Mouse (Mus musculus) G1E (cell line): ENCODE data around the gene Myom1. TPM values are rescaled to one million over a fixed set of nuclear protein-coding genes. Genes with fewer than 3 reads are reported as not detected.

Experiments
- ATAC-seq: 2 replicates; pipeline ENCODE4 v1.8.0; 2016; ENCODE audit warnings: mild to moderate bottlenecking; ENCODE audit not compliant: insufficient number of reproducible peaks, poor library complexity, low FRiP score, severe bottlenecking; ENCODE audit errors: extremely low read depth
- DNase-seq: peaks from one replicate; pipeline ENCODE4 v3.0.0; 2012; ENCODE audit warnings: low spot score
- H3K27me3 ChIP-seq: 2 replicates; pipeline ENCODE4 v1.6.1; 2012; ENCODE audit warnings: mild to moderate bottlenecking, low read length, inconsistent platforms; ENCODE audit not compliant: insufficient read depth
- H3K36me3 ChIP-seq: replicated peaks from 2 replicates; pipeline ENCODE3; 2012; ENCODE audit warnings: mild to moderate bottlenecking, inconsistent platforms
- H3K4me1 ChIP-seq: 2 replicates; pipeline ENCODE4 v1.6.1; 2012; ENCODE audit warnings: low read depth, low read length, inconsistent platforms, mixed read lengths; ENCODE audit not compliant: insufficient read depth
- H3K4me3 ChIP-seq: 2 replicates; pipeline ENCODE4 v1.5.1; 2012; ENCODE audit warnings: low read depth, mild to moderate bottlenecking, inconsistent platforms, low read length, moderate library complexity, mixed read lengths
- H3K9me3 ChIP-seq: replicated peaks from 2 replicates; pipeline ENCODE4 v1.6.1; 2012; ENCODE audit warnings: inconsistent platforms
- CTCF ChIP-seq: IDR thresholded peaks from 2 replicates; pipeline ENCODE4 v1.5.1; 2012; ENCODE audit warnings: low read depth, low read length, inconsistent platforms, mixed read lengths
- GATA1 ChIP-seq: IDR thresholded peaks from 2 replicates; pipeline ENCODE4 v1.6.1; 2012; ENCODE audit warnings: borderline replicate concordance, low read length, inconsistent platforms, mixed read lengths
- GATA2 ChIP-seq: IDR thresholded peaks from 2 replicates; pipeline ENCODE4 v1.6.1; 2012; ENCODE audit warnings: low read depth, low read length, inconsistent platforms, borderline replicate concordance
- POLR2AphosphoS5 ChIP-seq: IDR thresholded peaks from 2 replicates; pipeline ENCODE4 v1.6.1; 2012; ENCODE audit warnings: low read depth, low read length, inconsistent platforms; ENCODE audit not compliant: insufficient replicate concordance
- TAL1 ChIP-seq: conservative IDR thresholded peaks from 2 replicates; pipeline ENCODE4 v1.6.1; 2012; ENCODE audit warnings: low read depth, low read length, inconsistent platforms, mixed read lengths
- polyA plus RNA-seq: library from polyadenylated mRNA; stranded (reverse); fragments of >175 nt; gene quantifications from 2 replicates; pipeline ENCODE4 v1.2.3, GENCODE M21; 2012
- total RNA-seq, 2 experiments: library from RNA; stranded (forward) in 1 of 2; stranded (reverse) in 1 of 2; fragments of 200-1000 nt in 1 of 2; fragments of >200 nt in 1 of 2; fragmentation: Nextera tagmentation in 1 of 2; gene quantifications; 2 replicates each; pipeline ENCODE4 v1.2.3; 2014 to 2017

The Myom1 gene
- total and polyA plus RNA-seq, 3 experiments, result 0.25 to 1.6 (median 0.71) TPM

DNA sequence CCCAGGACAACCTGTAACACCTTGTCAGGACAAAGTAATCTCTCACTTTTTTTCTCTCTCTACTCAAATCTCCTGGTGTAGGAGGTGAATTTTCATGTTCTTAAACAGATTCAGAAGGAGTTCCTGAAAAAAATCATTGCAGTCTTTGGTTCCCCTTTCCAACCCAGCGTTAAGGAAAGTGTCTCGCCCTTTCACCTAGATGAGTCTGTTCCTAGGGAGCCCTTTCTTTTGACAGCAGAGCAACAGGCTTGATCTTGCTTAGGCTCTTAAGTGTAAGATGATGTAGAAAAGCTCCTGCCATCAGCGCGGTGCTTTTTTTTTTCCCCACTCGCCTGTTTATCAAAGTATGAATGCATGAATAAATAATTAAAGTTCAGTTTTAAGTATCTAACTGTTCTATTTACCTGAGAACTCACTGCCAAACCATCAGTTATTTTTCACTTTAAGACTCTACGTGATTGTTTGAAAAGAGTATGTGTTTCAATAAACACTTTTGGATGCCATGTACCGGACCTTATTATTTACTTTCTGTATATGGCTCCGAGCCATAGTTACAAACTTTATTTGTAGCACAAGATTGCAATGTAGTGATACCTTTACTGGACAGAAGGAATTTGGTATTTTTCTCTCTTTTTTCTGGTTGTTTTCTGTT is 94.2 kb downstream of the Myom1 start:
- ATAC-seq (no peak), DNase-seq (no peak)
- Histone ChIP-seq H3K4me1 (no peaks in the 10 kb centered on the region), H3K9me3 (no peaks in the 10 kb centered on the region), H3K4me3 (no peak overlapping the region), H3K36me3 (no peaks in the 10 kb centered on the region), H3K27me3 (no peaks in the 10 kb centered on the region)
- TF ChIP-seq TAL1, result no peak

DNA sequence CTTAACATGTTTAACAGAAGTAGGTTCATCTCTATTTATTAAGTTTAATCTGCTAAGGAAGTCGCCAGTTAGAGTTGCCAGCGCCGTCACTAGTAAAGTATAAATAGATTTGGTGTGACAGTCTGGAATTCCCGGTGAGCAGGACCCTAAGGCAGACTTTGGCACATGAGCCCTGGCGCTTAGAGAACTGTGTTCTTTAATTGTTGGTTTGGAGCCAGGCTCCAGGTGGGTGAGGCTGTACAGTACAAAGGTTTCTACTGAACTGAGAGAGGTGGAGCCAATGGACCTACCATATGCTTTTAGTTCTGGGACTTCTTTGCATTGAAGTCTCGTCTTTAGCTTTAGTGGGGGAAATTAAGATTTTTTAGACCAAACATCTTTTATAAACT is 94.8 kb downstream of the Myom1 start:
- DNase-seq (no peak), ATAC-seq (no peak)
- no peaks in the 10 kb centered on the region for H3K4me1 ChIP-seq
- H3K36me3 ChIP-seq, result no peaks in the 10 kb centered on the region
- no peak overlapping the region for H3K4me3 ChIP-seq
- no peaks in the 10 kb centered on the region for H3K9me3 ChIP-seq
- H3K27me3 ChIP-seq, result no peaks in the 10 kb centered on the region
- no peak for TF ChIP-seq CTCF
- TF ChIP-seq GATA2, result no peak
- no peak for TF ChIP-seq GATA1
- no peak for TF ChIP-seq POLR2AphosphoS5
- no peak for TF ChIP-seq TAL1

DNA sequence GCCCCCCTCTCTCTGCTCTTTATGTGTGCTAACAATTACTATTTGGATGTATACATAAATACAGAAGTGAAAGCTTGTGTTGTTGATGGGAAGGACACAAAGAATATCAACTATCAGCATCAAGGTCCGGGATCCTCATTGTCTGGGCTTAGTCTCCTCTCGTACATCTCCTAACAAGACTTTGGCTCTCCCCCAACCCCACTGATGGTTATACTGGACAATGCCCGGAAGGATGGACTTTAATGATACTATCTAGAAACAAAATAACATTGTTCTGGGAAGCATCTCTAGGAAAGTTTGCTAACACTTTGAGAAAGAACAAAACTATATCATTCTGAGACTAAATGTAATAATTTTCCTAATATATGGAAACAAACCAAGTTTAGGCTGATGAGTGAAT is 96.2 kb downstream of the Myom1 start:
- no peak for ATAC-seq

DNA sequence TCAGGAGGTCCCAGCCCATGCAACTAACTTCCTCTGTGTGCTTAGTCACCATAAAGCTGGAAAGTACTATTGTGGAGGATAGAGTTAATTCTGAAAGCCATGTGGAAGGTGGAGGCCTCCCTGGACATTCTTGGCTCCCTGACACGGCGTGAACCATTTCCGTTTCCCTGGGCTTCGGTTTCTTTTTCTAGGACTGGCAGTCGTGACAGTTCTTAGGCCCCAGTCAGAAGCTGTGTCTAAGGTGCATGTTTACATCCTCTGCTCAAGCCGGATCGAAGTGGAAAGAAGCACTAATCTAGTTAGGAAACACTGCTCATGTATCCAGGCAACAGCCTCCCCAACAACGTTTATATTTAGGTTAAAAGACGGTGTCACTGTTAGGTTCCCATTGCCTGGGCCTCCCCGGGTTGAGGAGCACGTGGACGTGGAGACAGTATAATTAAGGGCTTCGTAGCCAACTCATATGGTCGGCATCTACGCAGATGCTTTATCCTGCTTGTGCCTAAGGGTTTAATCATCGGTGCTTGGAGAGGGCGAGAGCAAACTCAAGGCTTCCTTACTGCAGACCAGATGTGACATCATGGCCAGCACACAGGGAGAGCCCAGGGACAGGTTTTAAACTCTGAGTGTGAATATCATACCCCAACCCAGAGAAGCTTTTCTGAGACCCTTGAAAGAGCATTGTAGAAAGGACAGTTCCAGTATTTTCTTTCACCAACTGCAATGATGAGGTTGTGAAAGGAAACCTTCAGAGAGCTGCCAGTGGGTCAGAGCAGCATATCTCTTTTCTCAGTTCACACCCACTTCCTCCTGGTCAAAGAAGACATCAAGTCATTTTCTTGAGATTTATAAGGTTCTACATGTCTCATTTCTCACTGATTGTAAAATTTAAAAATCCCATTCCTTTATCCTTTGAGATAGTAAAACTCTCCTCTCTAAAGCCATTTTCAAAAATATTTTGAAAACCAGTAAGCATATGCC is 100.4 kb downstream of the Myom1 start:
- H3K9me3 ChIP-seq, result no peaks in the 10 kb centered on the region
- TF ChIP-seq TAL1, result no peak
- no peak for TF ChIP-seq GATA2
- TF ChIP-seq GATA1, result no peak
- TF ChIP-seq POLR2AphosphoS5, result no peak
- TF ChIP-seq CTCF, result no peak
- ATAC-seq (no peak), DNase-seq (no peak)
- H3K27me3 ChIP-seq, result no peaks in the 10 kb centered on the region
- H3K36me3 ChIP-seq, result no peaks in the 10 kb centered on the region
- H3K4me3 ChIP-seq, result no peak overlapping the region
- H3K4me1 ChIP-seq, result peaks cover 2% of the 10 kb centered on the region; the same call in 1 of the 2 replicates

More for the DNA sequence above, 96.2 kb downstream of the Myom1 start:
- no peaks in the 10 kb centered on the region for H3K27me3 ChIP-seq
- H3K4me3 ChIP-seq, result no peak overlapping the region
- H3K9me3 ChIP-seq, result no peaks in the 10 kb centered on the region
- H3K36me3 ChIP-seq, result no peaks in the 10 kb centered on the region
- no peaks in the 10 kb centered on the region for H3K4me1 ChIP-seq
- DNase-seq, result no peak
- TF ChIP-seq TAL1, result no peak
- no peak for TF ChIP-seq CTCF
- TF ChIP-seq GATA1, result no peak
- no peak for TF ChIP-seq GATA2
- TF ChIP-seq POLR2AphosphoS5, result no peak

DNA sequence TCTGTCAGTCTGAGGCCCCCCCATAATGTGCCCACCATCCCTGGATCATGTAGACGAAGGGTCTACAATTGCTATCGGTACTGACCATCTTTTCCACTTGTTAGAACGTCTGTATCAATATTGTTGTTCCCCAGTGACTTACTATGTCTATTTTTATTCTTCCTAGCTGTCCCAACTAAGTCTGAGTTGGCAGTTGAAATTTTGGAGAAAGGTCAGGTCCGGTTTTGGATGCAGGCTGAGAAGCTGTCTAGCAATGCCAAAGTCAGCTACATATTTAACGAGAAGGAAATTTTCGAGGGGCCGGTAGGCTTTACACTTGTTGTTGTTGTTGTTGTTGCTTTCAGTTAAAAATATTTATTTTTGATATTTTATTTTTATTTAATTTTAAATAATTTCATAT is 102.9 kb downstream of the Myom1 start:
- DNase-seq (no peak), ATAC-seq (no peak)
- TF ChIP-seq TAL1 (no peak), CTCF (no peak), GATA1 (no peak), POLR2AphosphoS5 (no peak), GATA2 (no peak)
- no peaks in the 10 kb centered on the region for H3K36me3 ChIP-seq
- H3K27me3 ChIP-seq, result peaks cover 2% of the 10 kb centered on the region; the same call in 1 of the 2 replicates
- H3K9me3 ChIP-seq, result no peaks in the 10 kb centered on the region
- H3K4me1 ChIP-seq, result peaks cover 2% of the 10 kb centered on the region; the same call in 1 of the 2 replicates
- H3K4me3 ChIP-seq, result no peak overlapping the region

DNA sequence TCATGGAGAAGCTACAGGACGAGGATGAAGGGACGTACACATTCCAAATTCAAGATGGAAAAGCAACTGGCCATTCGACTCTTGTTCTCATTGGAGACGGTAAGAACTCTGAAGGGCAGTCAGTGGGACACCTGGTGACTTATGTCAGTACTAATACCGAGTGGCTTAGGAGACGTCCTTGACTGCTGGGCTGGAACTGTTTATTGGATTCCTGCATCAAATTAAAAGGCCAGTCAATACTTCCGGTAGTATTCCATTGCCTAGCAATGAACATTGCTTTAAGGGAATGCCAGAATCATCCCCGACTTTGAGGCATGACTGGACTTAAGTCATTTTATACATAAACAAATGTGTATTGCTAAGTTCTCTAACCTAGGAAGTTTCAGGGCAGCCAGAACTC is 103.8 kb downstream of the Myom1 start:
- Histone ChIP-seq H3K27me3 (peaks cover 4% of the 10 kb centered on the region; the same call in 1 of the 2 replicates), H3K4me3 (no peak overlapping the region), H3K4me1 (peaks cover 2% of the 10 kb centered on the region; the same call in 1 of the 2 replicates), H3K9me3 (no peaks in the 10 kb centered on the region), H3K36me3 (no peaks in the 10 kb centered on the region)
- TF ChIP-seq CTCF (no peak), GATA1 (no peak), GATA2 (no peak), POLR2AphosphoS5 (no peak)
- ATAC-seq (no peak), DNase-seq (no peak)
